11 mouse cellular contexts compared by ENCODE assay signal in genomic region chr3:27067206-27067605, GRCm38 (mm10).
DNase-seq lines count a peak whose midpoint lies in the region; ATAC-seq and TF ChIP-seq lines count a peak whose summit lies in the region.
"Had no signal": no experiment of that assay in that cellular context is flagged by ENCODE, and none has a peak within 500 bp of the region (broad histone marks: within the 10 kb centered on the region; RNA-seq: fewer than 3 reads in every experiment).

No protein-coding gene starts in this region.

- H3K4me1 ChIP-seq in forebrain, postnatal 0 days (ENCODE audit: insufficient read depth): no peaks in the 10 kb centered on the region
- 0 out of 2 replicates have a peak, but pooled peaks cover 2% of the 10 kb centered on the region for H3K4me1 ChIP-seq in forebrain, embryonic 16.5 days (replicated peaks; ENCODE audit: control insufficient read depth, insufficient read depth, low read length)
- no peaks in the 10 kb centered on the region for H3K4me1 ChIP-seq in lung, embryonic 14.5 days (ENCODE audit: insufficient read depth)

- no peaks in the 10 kb centered on the region for H3K27me3 ChIP-seq in forebrain, postnatal 0 days (ENCODE audit: insufficient read depth, low read length)
- H3K27me3 ChIP-seq in forebrain, embryonic 16.5 days (replicated peaks; ENCODE audit: control insufficient read depth, insufficient read depth, low read length): no peaks in the 10 kb centered on the region
- no peaks in the 10 kb centered on the region for H3K27me3 ChIP-seq in lung, embryonic 14.5 days (ENCODE audit: insufficient read depth, low read length)
- H3K27me3 ChIP-seq: neural tube, embryonic 13.5 days had no signal

- H3K9ac ChIP-seq in forebrain, postnatal 0 days: no peak overlapping the region
- H3K9ac ChIP-seq in forebrain, embryonic 16.5 days (replicated peaks; ENCODE audit: low read depth, low read length): no peak overlapping the region
- no peak overlapping the region for H3K9ac ChIP-seq in lung, embryonic 14.5 days
- H3K9ac ChIP-seq: neural tube, embryonic 13.5 days had no signal

- no peak overlapping the region for H3K4me3 ChIP-seq in forebrain, postnatal 0 days (ENCODE audit: low read depth, low read length)
- no peak overlapping the region for H3K4me3 ChIP-seq in forebrain, embryonic 16.5 days (replicated peaks; ENCODE audit: low read length)
- H3K4me3 ChIP-seq in lung, embryonic 14.5 days (ENCODE audit: low read depth, low read length): no peak overlapping the region
- H3K4me3 ChIP-seq: neural tube, embryonic 13.5 days had no signal

- H3K36me3 ChIP-seq in forebrain, postnatal 0 days (ENCODE audit: insufficient read depth): no peaks in the 10 kb centered on the region
- H3K36me3 ChIP-seq in forebrain, embryonic 16.5 days (ENCODE audit: control insufficient read depth, insufficient read depth): no peaks in the 10 kb centered on the region
- no peaks in the 10 kb centered on the region for H3K36me3 ChIP-seq in lung, embryonic 14.5 days (ENCODE audit: insufficient read depth)
- H3K36me3 ChIP-seq: neural tube, embryonic 13.5 days had no signal

- H3K27ac ChIP-seq in forebrain, postnatal 0 days (ENCODE audit: low read depth, low read length): no peak overlapping the region
- no peak overlapping the region for H3K27ac ChIP-seq in forebrain, embryonic 16.5 days (ENCODE audit: low read length)
- H3K27ac ChIP-seq in lung, embryonic 14.5 days (ENCODE audit: low read depth): no peak overlapping the region
- H3K27ac ChIP-seq: neural tube, embryonic 13.5 days had no signal

- TF ChIP-seq CTCF in forebrain, postnatal 0 days (IDR thresholded peaks at IDR 0.05; ENCODE audit: low read depth): peak; percentile 25; the same call in 1 of the 2 replicates
- TF ChIP-seq CTCF in lung, embryonic 14.5 days (IDR thresholded peaks at IDR 0.05; ENCODE audit: low read depth): peak; percentile 36

- H3K4me2 ChIP-seq in forebrain, postnatal 0 days (ENCODE audit: low read depth): no peak overlapping the region
- no peak overlapping the region for H3K4me2 ChIP-seq in forebrain, embryonic 16.5 days (ENCODE audit: low read length)
- H3K4me2 ChIP-seq in lung, embryonic 14.5 days: no peak overlapping the region
- H3K4me2 ChIP-seq: neural tube, embryonic 13.5 days had no signal

- no peak for DNase-seq in forebrain, postnatal 0 days
- DNase-seq in lung, embryonic 14.5 days: peak; percentile 41
- no peak for DNase-seq in lung, postnatal 14 days
- peak; percentile 61 for DNase-seq in adipocyte (ENCODE audit: low spot score)
- DNase-seq in retina, embryonic 14.5 days (ENCODE audit: low spot score): peak; percentile 59
- no peak for DNase-seq in cerebellum, adult 9-10 months
- DNase-seq in B cell, adult 2 months: no peak
- DNase-seq: adrenal gland, postnatal 36 days; gastrocnemius, postnatal 14 days had no signal

- no peak for ATAC-seq in forebrain, postnatal 0 days
- no peak for ATAC-seq in forebrain, embryonic 16.5 days
- no peak for ATAC-seq in lung, embryonic 14.5 days (ENCODE audit: insufficient read depth)

- H3K9me3 ChIP-seq in forebrain, postnatal 0 days (ENCODE audit: low read length): no peaks in the 10 kb centered on the region
- no peaks in the 10 kb centered on the region for H3K9me3 ChIP-seq in forebrain, embryonic 16.5 days (ENCODE audit: control insufficient read depth, low read length)
- no peaks in the 10 kb centered on the region for H3K9me3 ChIP-seq in lung, embryonic 14.5 days (ENCODE audit: low read depth, low read length)
- H3K9me3 ChIP-seq: neural tube, embryonic 13.5 days had no signal

Comparison
In these comparisons a context has a peak if more than half of its experiments do, and no peak if none do; other contexts are left out.
1. DNase-seq: peak in lung, embryonic 14.5 days (single experiment), adipocyte (single experiment) and retina, embryonic 14.5 days (single experiment); none in forebrain, postnatal 0 days (single experiment), lung, postnatal 14 days (single experiment), cerebellum, adult 9-10 months (single experiment) and B cell, adult 2 months (0 of 2).